Mouse (Mus musculus) intestine, postnatal 0 days (tissue): ENCODE results near the gene Kcnn4. TPM values are rescaled to one million over a fixed set of nuclear protein-coding genes. Genes with fewer than 3 reads are reported as not detected.

ENCODE experiments used
- ATAC-seq: fragments of 200-750 bp; cut with Nextera tagmentation; 2 replicates; pipeline ENCODE4 v1.8.0; 2017; ENCODE audit warnings: mild to moderate bottlenecking, moderate TSS enrichment, moderate library complexity
- H3K27ac ChIP-seq: fragments of 300-500 bp; sonication (generic); 2 replicates; pipeline ENCODE4 v1.5.1; 2014; ENCODE audit warnings: mild to moderate bottlenecking, low read depth, low read length, moderate library complexity
- H3K27me3 ChIP-seq: fragments of 300-500 bp; sonication (generic); replicated peaks from 2 replicates; pipeline ENCODE4 v1.6.1; 2014; ENCODE audit warnings: low read length, mixed read lengths; ENCODE audit not compliant: control insufficient read depth, insufficient read depth
- H3K36me3 ChIP-seq: fragments of 300-500 bp; sonication (generic); 2 replicates; pipeline ENCODE4 v1.6.1; 2014; ENCODE audit warnings: mild to moderate bottlenecking, moderate library complexity; ENCODE audit not compliant: control insufficient read depth, insufficient read depth
- H3K4me1 ChIP-seq: fragments of 300-500 bp; sonication (generic); replicated peaks from 2 replicates; pipeline ENCODE4 v1.6.1; 2014; ENCODE audit warnings: antibody characterized with exemption, low read length, mixed read lengths; ENCODE audit not compliant: control insufficient read depth, insufficient read depth
- H3K4me2 ChIP-seq: fragments of 300-500 bp; sonication (generic); replicated peaks from 2 replicates; pipeline ENCODE4 v1.6.1; 2014; ENCODE audit warnings: low read depth, mild to moderate bottlenecking, moderate library complexity
- H3K4me3 ChIP-seq: fragments of 300-500 bp; sonication (generic); 2 replicates; pipeline ENCODE4 v1.5.1; 2014; ENCODE audit warnings: low read depth, low read length
- H3K9ac ChIP-seq: fragments of 300-500 bp; sonication (generic); 2 replicates; pipeline ENCODE4 v1.6.1; 2014; ENCODE audit warnings: mild to moderate bottlenecking, low read depth, low read length
- H3K9me3 ChIP-seq: fragments of 300-500 bp; sonication (generic); 2 replicates; pipeline ENCODE4 v1.6.1; 2016; ENCODE audit warnings: mixed run types; ENCODE audit not compliant: control insufficient read depth
- CTCF ChIP-seq: sonication (generic); IDR thresholded peaks from 2 replicates; pipeline ENCODE4 v1.5.1; 2016; ENCODE audit warnings: low read depth, mild to moderate bottlenecking, control low read depth, antibody characterized with exemption, moderate library complexity
- WGBS: fragments of 180-500 bp; shearing (Covaris S2); extraction: QIAGEN DNeasy Blood & Tissue Kit; methylation state at CpG from one replicate; pipeline ENCODE4 v1.1.7; 2014; 5-methylcytosine and 5-hydroxymethylcytosine counted together
- microRNA-seq: library from miRNA; unstranded; fragments of <30 nt; microRNA quantifications from one replicate; pipeline ENCODE4, GENCODE M21; 2016
- polyA plus RNA-seq: library from polyadenylated mRNA; unstranded; fragments of >200 nt; fragmentation: Nextera tagmentation; extraction: Ambion mirVana; gene quantifications from 2 replicates; pipeline ENCODE4 v1.2.1, GENCODE M21; 2015

Kcnn4 gene
- polyA plus RNA-seq, 1 experiment from 2014 or later = 3.2 TPM

GRCm38 (mm10) chr7:24431713-24432112 is 61.6 kb downstream of the Kcnn4 start:
- Histone ChIP-seq H3K9me3 (no peaks in the 10 kb centered on the region), H3K4me1 (no peaks in the 10 kb centered on the region), H3K27ac (no peak overlapping the region), H3K9ac (no peak overlapping the region), H3K27me3 (peaks cover 8% of the 10 kb centered on the region; the same call in 1 of the 2 replicates), H3K4me2 (no peak overlapping the region), H3K36me3 (no peaks in the 10 kb centered on the region), H3K4me3 (no peak overlapping the region)
- WGBS = 38% methylated on average over 11 of the region's 11 CpGs
- no peak for TF ChIP-seq CTCF
- no peak for ATAC-seq

DNA sequence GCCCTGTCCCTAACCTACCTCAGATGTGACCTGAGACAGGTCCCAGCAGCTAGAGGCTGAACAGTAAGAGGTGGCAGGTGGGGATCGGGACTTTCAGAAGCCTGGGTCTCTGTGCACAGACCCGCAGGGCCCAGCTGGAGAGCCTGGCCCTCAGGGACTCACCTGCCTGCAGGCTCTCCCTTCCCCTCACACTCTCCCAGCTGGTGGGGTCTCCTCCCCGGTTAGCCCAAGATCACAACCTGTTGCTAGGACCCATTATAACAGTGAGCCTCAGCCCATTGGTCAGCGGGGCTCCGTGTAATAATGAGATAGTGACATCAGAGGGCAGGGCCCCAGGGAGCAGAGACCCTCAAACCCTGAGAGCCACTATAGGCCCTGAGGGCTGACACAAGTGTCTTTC is 65.2 kb downstream of the Kcnn4 start:
- WGBS = 68% methylated on average over 5 of the region's 5 CpGs
- no peak overlapping the region for H3K4me2 ChIP-seq
- no peak for TF ChIP-seq CTCF

More for the DNA sequence above, 65.2 kb downstream of the Kcnn4 start:
- no peak for ATAC-seq
- Histone ChIP-seq H3K9me3 (no peaks in the 10 kb centered on the region), H3K27me3 (peaks cover 8% of the 10 kb centered on the region; the same call in 1 of the 2 replicates), H3K36me3 (no peaks in the 10 kb centered on the region), H3K4me3 (no peak overlapping the region), H3K4me1 (no peaks in the 10 kb centered on the region), H3K9ac (no peak overlapping the region), H3K27ac (no peak overlapping the region)

Small RNA genes lying within 50 kb of the gene (microRNA-seq; reads per million reads assigned to microRNA genes)
- gene Gm27592 = not detected

Other genes starting within 250 kb of the Kcnn4 start
- 7.9 and 8.0 TPM in 2 replicates for gene Zfp235, start 236.1 kb upstream of the Kcnn4 start, polyA plus RNA-seq
- 0.37 and 0.72 TPM in 2 replicates for gene Zfp114, start 195.2 kb upstream of the Kcnn4 start, polyA plus RNA-seq
- 3.0 and 3.1 TPM in 2 replicates for gene Zfp111, start 158.8 kb upstream of the Kcnn4 start, polyA plus RNA-seq
- 0.65 and 0.73 TPM in 2 replicates for gene Zfp109, start 132.7 kb upstream of the Kcnn4 start, polyA plus RNA-seq
- gene Zfp108, start 115.5 kb upstream of the Kcnn4 start, polyA plus RNA-seq = 0.86 and 0.98 TPM in 2 replicates
- 2.2 and 3.2 TPM in 2 replicates for gene Zfp93, start 99.8 kb upstream of the Kcnn4 start, polyA plus RNA-seq
- 4.6 and 5.1 TPM in 2 replicates for gene Zfp61, start 69.0 kb upstream of the Kcnn4 start, polyA plus RNA-seq
- gene Zfp94, start 53.6 kb upstream of the Kcnn4 start, polyA plus RNA-seq = 3.1 and 3.2 TPM in 2 replicates
- gene Tescl, start 36.3 kb upstream of the Kcnn4 start, polyA plus RNA-seq = 0.18 TPM in 1 of 2 replicates, not detected in the other
- gene Lypd5, start 21.1 kb upstream of the Kcnn4 start, polyA plus RNA-seq = not detected in 2 replicates
- 14.0 and 15.1 TPM in 2 replicates for gene Smg9, start 29.4 kb downstream of the Kcnn4 start, polyA plus RNA-seq
- gene Irgc1, start 82.0 kb downstream of the Kcnn4 start, polyA plus RNA-seq = not detected in 2 replicates
- 6.9 and 7.8 TPM in 2 replicates for gene Plaur, start 92.2 kb downstream of the Kcnn4 start, polyA plus RNA-seq
- 1.4 and 1.7 TPM in 2 replicates for gene Cadm4, start 111.8 kb downstream of the Kcnn4 start, polyA plus RNA-seq
- 11.2 and 12.8 TPM in 2 replicates for gene Zfp428, start 136.7 kb downstream of the Kcnn4 start, polyA plus RNA-seq
- 0.05 TPM in 1 of 2 replicates, not detected in the other for gene AC161166.1, start 142.2 kb downstream of the Kcnn4 start, polyA plus RNA-seq
- 3.4 TPM in 2 replicates for gene Irgq, start 160.4 kb downstream of the Kcnn4 start, polyA plus RNA-seq
- not detected in 2 replicates for gene Pinlyp, start 175.9 kb downstream of the Kcnn4 start, polyA plus RNA-seq
- gene Xrcc1, start 176.0 kb downstream of the Kcnn4 start, polyA plus RNA-seq = 24.5 and 26.6 TPM in 2 replicates
- 17.9 and 25.4 TPM in 2 replicates for gene Ethe1, start 217.3 kb downstream of the Kcnn4 start, polyA plus RNA-seq
- gene Zfp575, start 217.4 kb downstream of the Kcnn4 start, polyA plus RNA-seq = 2.1 and 2.2 TPM in 2 replicates
- 0.65 and 0.85 TPM in 2 replicates for gene Phldb3, start 240.5 kb downstream of the Kcnn4 start, polyA plus RNA-seq